Mouse (Mus musculus): Measurements from ENCODE around the gene Slain2.
"Not testable (repeated sequence)": the region's sequence is repeated elsewhere in the genome, so short reads cannot be mapped to it uniquely, and the experiment has no call there.

Gene Slain2

GRCm38 (mm10) chr5:72957281-72957680, 43.2 kb downstream of the Slain2 start:
- DNase-seq, result no peak

DNA sequence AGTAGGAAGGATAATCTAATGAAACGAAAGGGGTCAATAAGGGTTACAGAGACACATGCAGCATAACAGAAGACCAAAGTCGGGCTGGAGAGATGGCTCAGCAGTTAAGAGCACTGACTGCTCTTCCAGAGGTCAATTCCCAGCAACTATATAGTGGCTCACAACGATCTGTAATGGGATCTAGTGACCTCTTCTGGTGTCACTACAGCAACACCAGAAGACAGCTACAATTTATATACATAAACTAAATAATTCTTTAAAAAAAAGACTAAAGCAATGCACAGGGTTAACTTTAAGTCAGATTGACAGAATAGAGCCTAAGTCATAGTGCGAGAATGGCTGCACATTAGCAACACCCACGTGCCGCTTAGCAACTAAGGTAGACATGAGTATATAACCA, 46.0 kb downstream of the Slain2 start:
- no peak for DNase-seq

- no peak for DNase-seq
Measured at GRCm38 (mm10) chr5:72965706-72966105, 51.6 kb downstream of the Slain2 start.

- DNase-seq, result no peak
Measured at GRCm38 (mm10) chr5:72972435-72972834, 58.3 kb downstream of the Slain2 start.

GRCm38 (mm10) chr5:72972934-72973333, 58.8 kb downstream of the Slain2 start:
- DNase-seq, result no peak

DNA sequence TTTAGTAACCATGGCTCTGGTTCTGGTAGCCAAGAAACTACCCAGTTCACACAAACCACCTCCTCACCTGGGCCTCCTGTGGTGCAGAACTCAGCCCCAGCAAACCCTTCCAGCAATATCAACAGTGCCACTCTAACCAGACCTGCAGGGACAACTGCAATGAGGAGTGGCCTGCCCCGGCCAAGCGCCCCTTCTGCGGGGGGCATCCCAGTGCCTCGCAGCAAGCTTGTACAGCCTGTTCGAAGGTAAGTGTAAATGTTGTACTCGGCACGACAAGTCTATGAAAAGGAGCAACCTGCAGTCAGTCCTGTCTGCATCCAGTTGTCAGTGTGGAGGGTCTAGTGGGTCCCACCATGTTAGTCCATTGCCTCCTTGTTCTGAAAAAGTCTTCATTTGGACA, 60.5 kb downstream of the Slain2 start, which contains the start of gene Gm10135:
Gene Gm10135 (minus strand): TSS at position 101 of the 400 bp plus-strand sequence.
- no peak for DNase-seq

DNA sequence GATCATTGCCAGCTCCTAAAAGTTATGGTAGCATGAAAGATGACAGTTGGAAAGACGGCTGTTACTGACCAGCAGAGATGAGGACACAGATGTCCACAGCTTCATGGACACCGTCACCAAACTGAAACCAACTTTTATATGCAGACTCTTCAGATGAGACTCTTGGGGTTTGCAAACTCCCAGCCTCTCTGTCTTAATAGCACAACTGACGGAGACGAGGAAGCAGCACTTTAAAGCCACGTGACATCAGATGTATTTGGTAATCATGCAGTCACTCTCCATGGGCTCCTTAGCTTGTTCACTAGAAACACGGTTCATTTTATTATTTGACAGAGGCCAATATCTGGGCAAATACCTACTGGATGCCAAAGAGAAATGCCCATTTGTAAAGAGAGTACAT, 61.9 kb downstream of the Slain2 start:
- no peak for DNase-seq

GRCm38 (mm10) chr5:72976539-72976938, 62.4 kb downstream of the Slain2 start:
- no peak for DNase-seq

DNA sequence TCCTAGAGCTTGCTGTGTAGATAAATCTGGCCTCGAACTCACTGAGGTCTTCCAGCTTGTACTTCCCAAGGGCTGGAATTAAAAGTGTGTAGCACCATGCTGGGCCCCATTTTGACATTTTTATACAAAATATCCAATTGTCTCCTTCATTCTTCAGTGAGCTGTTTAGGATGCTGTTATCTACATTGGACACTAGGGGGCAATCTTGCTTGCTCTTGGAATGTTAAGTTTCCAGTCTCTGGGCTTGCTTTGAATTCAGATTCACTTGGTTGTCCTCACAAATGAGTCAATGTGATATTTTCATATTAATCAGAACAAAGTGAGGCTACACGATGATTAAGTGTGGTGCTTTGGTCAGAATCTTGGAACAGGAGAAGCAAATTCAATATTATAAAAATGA, 70.0 kb downstream of the Slain2 start:
- no peak for DNase-seq

- no peak for DNase-seq
Measured at GRCm38 (mm10) chr5:72987786-72988185, 73.7 kb downstream of the Slain2 start.

DNA sequence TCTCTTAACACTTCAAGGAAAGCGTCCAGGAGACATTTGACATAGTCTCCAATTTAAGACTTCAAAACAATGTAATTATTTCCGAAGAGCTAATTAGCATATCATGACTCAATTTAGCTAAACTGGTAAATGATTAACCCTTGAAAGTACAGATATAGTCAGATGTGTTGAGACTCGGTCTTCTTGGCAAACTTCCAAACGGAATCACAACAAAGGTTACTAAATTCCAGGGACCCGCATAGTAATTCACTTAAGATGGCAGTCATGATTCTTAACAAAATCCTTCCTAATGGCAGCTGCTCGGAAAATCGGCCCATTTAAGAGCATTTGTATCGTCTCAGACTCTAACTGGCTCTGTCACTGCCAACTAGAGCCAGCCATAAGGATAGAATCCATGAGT, 75.7 kb downstream of the Slain2 start:
- no peak for DNase-seq

DNA sequence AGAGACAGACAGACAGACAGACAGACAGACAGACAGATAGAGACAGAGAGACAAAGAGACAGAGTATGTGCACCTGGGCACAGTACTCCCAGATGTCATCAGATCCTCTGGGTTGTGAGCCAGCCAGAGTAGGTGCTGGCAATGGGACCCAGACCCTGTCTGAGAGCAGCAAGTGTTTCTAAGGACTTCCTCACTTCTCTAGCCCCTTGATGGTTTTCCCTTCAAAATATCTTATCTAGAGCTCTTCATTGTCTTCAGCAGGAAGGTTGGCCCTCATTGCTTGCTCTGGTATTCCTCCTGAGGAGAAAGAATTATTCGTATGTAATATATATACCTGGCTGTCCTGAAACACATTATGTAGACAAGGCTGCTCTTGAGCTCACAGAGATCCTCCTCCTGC, 78.4 kb downstream of the Slain2 start:
- DNase-seq, result no peak

GRCm38 (mm10) chr5:72994424-72994823, 80.3 kb downstream of the Slain2 start:
- DNase-seq, result no peak

DNA sequence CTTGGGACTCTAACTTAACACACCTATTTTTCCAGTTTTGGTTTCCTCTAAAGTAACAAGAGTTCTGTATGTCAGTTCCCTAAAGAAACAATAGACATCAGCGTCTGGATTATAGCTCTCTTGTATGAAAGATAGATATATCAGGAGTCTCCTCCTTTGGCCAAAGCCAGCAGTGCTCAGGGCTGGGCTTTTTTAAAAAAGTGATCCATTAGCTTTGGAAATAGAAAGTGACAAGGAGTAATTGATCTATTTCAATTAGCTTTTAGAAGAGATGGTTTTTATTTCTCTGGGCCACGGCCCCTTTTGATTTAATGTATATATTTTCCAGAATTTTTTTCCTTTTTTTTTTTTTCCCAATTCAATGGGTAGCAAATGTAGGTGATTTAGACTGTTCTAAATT, 80.8 kb downstream of the Slain2 start:
- no peak for DNase-seq

- DNase-seq, result no peak
Measured at GRCm38 (mm10) chr5:72995379-72995778, 81.3 kb downstream of the Slain2 start.

DNA sequence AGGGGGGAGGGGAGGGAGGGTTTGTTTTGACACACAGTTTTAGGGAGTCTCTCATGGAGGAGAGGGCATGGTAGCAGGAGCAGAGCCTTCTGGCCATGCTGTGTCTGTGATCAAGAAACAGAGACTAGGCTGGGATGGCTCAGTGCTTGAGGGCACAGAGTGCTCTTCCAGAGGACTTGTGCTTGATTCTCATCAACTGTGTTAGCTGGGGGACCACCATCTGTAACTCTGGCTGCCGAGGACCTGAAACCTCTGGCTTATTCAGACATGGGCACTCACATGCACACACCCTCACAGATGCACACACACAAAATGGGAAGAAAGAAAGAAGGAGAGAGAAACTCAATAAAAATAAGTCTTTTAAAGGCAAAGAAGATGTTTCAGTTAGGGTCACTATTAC, 84.4 kb downstream of the Slain2 start:
- not testable (repeated sequence) for DNase-seq

GRCm38 (mm10) chr5:73004046-73004445, 89.9 kb downstream of the Slain2 start:
- DNase-seq, result no peak

- no peak for DNase-seq
Measured at GRCm38 (mm10) chr5:73006784-73007581, 92.9 kb downstream of the Slain2 start, which contains the start of gene Slc10a4. Slc10a4 (plus strand) TSS chr5:73006883.

- no peak for DNase-seq
Measured at GRCm38 (mm10) chr5:73007582-73007959, 93.5 kb downstream of the Slain2 start.

- not testable (repeated sequence) for DNase-seq
Measured at GRCm38 (mm10) chr5:73008230-73008629, 94.1 kb downstream of the Slain2 start.

- not testable (repeated sequence) for DNase-seq
Measured at GRCm38 (mm10) chr5:73011806-73012205, 97.7 kb downstream of the Slain2 start.

GRCm38 (mm10) chr5:73012884-73013610, 98.9 kb downstream of the Slain2 start:
- not testable (repeated sequence) for DNase-seq

GRCm38 (mm10) chr5:73013611-73014287, 99.6 kb downstream of the Slain2 start:
- not testable (repeated sequence) for DNase-seq

DNA sequence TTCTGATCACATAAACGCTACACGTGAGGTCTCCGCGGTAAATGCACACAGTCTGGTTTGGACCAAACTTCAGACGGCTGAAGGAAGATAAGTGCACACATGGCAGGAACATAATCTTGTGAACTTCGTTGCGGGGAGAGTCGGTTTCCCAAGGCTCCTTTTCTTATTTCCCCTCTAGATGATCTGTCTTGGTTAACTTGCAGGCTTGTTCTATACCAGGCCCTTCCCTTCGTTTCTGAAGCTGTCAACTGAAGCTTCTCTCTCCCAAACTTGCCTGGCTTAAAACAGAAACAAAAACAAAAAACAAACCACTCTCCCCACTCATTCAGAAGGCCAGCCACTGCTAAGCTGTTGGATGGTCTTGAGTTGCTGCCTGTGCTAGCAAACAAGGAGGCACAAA, 100.6 kb downstream of the Slain2 start:
- no peak for DNase-seq

Data from kidney, adult 11 months (tissue).